Mouse (Mus musculus) kidney, postnatal 25 days (tissue): ENCODE results near the gene Myo1c.

Source experiments
- DNase-seq, 2 experiments: peaks; one replicate each; pipeline ENCODE4 v3.0.0; 2021; ENCODE audit warnings: mixed read lengths in 2 of 2

Myo1c gene

GRCm38 (mm10) chr11:75650311-75650710, at the start of gene Myo1c:
Gene Myo1c (plus strand): TSS chr11:75650504.
- peak; percentile 65 to 88 for DNase-seq

- DNase-seq, result no peak
These were observed 45.5 kb upstream of the Myo1c start for GRCm38 (mm10) chr11:75604826-75605225.

GRCm38 (mm10) chr11:75605318-75605717, 45.0 kb upstream of the Myo1c start:
- no peak for DNase-seq

- DNase-seq, result peak; percentile 41 to 69
These were observed 41.5 kb upstream of the Myo1c start for GRCm38 (mm10) chr11:75608776-75609175.

GRCm38 (mm10) chr11:75610021-75610420, 40.3 kb upstream of the Myo1c start:
- DNase-seq, result no peak

GRCm38 (mm10) chr11:75614769-75615168, 35.5 kb upstream of the Myo1c start:
- DNase-seq, result no peak

- DNase-seq, result no peak
These were observed 34.7 kb upstream of the Myo1c start for GRCm38 (mm10) chr11:75615556-75615955.

- peak in 1 of 2 experiments; percentile 45 for DNase-seq
These were observed 31.2 kb upstream of the Myo1c start for GRCm38 (mm10) chr11:75619133-75619532.

- peak in 1 of 2 experiments; percentile 29 for DNase-seq
These were observed 30.0 kb upstream of the Myo1c start for GRCm38 (mm10) chr11:75620136-75620780.

GRCm38 (mm10) chr11:75621426-75621825, 28.9 kb upstream of the Myo1c start:
- no peak for DNase-seq

- DNase-seq, result no peak
These were observed 27.5 kb upstream of the Myo1c start for GRCm38 (mm10) chr11:75622588-75623329.

- no peak for DNase-seq
These were observed 26.2 kb upstream of the Myo1c start for GRCm38 (mm10) chr11:75624102-75624554.

- DNase-seq, result peak; percentile 50 to 75
These were observed 24.5 kb upstream of the Myo1c start for GRCm38 (mm10) chr11:75625820-75626219.

GRCm38 (mm10) chr11:75630098-75630497, 20.2 kb upstream of the Myo1c start:
- DNase-seq, result no peak

- peak; percentile 96 to 99 for DNase-seq
These were observed 19.6 kb upstream of the Myo1c start, which contains the start of gene Inpp5k for GRCm38 (mm10) chr11:75630645-75631229. Gene Inpp5k (plus strand): TSS chr11:75630988.

- peak; percentile 70 to 71 for DNase-seq
These were observed 18.6 kb upstream of the Myo1c start for GRCm38 (mm10) chr11:75631561-75632225.

- no peak for DNase-seq
These were observed 17.4 kb upstream of the Myo1c start for GRCm38 (mm10) chr11:75632921-75633320.

- peak in 1 of 2 experiments; percentile 63 for DNase-seq
These were observed 15.5 kb upstream of the Myo1c start for GRCm38 (mm10) chr11:75634801-75635200.

- DNase-seq, result peak; percentile 69 to 89
These were observed 15.0 kb upstream of the Myo1c start for GRCm38 (mm10) chr11:75635315-75635714.

- DNase-seq, result no peak
These were observed 7.0 kb upstream of the Myo1c start for GRCm38 (mm10) chr11:75643323-75643722.

GRCm38 (mm10) chr11:75644684-75645083, 5.6 kb upstream of the Myo1c start:
- DNase-seq, result no peak

GRCm38 (mm10) chr11:75647681-75648211, 2.6 kb upstream of the Myo1c start:
- peak in 1 of 2 experiments; percentile 54 for DNase-seq

GRCm38 (mm10) chr11:75649155-75649561, 1.1 kb upstream of the Myo1c start:
- peak; percentile 55 to 83 for DNase-seq
